Mouse (Mus musculus) embryo, embryonic 9.5 days (tissue): Measurements from ENCODE around the gene Prpf6.
A peak's percentile ranks its signal among the peaks of the same experiment; 100 is the strongest.

Source experiments
- DNase-seq: peaks from one replicate; pipeline ENCODE4 v3.0.0-alpha.2; 2017; ENCODE audit errors: extremely low spot score

The Prpf6 gene

DNA sequence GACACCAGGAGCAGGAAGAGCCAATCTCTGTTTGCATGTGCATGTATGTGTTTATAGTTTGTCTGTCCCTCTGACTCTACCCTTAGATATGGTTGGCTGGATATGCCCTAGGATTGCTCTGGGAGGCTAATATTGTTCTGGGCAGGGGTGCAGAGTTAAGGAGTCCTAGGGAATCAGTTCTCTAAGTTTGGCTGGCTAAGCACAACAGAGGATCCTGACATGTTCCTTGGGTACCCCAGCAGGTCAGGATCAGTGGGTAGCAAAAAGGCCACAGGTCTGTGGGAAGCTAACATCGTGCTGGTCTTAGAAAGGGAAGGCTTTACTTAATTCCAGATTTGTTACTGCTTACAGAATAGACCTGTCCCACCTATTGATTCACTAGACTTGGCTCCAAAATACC, 12.0 kb upstream of the Prpf6 start:
- DNase-seq: no peak

DNA sequence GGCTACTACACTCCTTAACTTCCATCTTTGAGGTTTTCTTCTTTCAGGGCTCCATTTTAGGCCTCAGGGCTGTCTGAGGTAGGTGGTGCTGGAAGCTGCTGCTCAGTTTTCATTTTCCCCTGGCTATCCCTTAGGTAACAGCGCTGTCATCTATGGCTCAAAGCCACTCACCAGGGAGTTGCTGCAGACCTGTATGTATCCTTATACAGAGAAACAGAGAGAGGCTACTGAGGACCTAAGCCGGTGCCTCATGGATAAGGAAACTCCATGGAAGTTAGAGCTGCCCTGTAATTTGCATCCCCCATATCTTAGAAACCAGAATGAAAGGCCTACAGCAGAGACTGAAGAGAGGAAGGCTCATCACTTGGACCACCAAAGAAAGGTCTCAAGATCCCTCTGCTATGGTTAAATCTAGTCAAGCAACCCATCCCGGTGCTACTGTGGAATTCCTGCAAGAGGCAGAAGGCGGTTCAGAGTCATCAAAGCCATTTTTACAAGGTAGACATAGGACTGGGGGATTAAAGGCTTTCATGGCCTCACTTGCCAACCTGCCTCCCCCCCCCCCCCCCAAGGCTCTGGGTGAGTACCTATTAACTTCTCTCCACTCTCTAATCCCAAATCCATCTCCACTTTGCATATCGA, 11.4 kb upstream of the Prpf6 start:
- DNase-seq: no peak

DNA sequence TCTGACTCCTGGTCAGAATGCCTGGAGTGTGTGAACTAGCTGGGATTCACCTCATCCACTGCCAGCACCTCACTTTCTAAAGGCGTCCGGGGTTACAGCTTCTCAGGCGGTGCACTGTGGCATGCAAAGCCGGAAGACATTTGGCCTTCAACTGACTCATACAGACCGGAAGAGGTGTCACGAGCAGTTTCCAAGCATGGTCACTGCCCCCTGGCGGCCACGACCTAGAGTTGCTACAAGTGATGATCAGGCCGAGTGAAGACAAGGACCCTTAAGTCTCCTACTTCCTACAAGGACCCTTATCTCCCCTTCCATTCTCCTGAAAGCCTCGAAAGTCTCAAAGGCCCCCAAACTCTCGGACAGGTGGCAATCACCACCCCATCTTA, 10.7 kb upstream of the Prpf6 start:
- DNase-seq: peak; percentile 79

DNA sequence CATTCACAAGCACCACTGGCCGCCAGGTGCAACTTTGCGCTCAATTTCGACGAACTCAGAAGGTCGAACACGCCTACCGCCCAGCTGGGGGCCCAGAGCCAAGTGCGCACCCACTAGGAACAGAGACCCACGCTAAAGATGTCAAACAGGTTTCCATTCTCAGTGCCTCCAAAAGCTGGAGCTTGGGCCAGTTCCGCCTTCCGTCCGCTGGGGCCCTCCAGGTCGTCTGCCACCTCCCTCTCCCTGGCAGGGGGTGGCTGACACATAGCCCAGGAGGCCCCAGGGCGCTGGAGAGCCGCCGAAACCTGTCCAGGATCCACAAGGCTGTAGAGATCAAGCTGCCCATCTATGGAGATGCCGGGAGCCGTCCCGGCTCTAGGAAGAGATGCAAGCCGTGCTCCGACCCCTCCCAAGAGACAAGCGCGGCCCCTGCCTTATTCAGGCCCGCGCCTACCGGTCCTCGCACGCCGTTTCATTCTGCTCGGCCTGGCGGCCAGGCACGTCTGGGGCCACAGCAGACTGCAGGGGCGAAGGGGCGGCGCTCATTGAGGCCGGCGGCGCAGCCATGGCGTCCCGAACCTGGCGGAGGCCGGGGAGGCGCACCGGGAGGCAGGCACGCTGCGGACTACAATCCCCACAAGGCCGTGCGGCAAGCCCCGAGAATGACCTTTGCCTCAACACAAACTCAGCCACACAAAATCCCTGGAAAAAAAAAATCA, 10.1 kb upstream of the Prpf6 start:
- peak; percentile 83 for DNase-seq

DNA sequence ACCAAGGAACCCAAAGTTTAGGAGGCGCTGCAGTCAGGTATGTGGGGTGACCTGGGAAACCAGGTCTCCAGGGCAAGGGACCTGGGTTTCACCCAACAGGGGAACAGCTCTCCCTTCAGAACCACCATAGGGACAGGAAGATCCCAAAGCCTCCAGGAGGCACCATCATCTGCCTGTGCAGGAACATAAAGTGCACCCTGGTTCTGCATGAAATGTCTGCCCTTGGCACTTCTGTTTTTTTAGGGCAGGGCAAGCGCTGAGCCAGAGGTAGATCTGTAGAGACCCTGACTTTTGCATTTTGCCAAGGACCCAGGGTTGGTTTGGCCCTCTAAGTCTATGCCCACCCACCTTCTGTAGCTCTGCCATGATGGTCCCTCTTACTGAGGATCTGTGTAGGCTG, 9.3 kb upstream of the Prpf6 start:
- no peak for DNase-seq

DNA sequence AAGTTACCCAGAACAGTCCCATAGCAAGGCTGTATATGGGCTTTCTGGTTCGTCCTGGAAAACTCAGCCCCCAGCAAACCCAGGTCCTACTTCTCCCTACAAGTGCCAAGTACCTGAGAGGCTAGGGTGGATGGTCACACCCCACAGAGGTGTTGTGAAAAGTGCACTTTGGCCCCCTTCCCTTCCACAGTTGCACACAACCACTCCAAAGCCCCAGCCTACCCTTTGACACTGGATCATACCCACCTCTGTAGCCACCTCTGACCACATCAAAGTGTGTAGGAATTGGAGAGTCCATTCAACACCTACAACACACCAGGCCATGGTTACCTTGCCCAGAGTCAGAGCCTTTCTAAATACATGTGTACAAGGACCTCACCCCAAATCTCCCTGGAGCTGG, 8.7 kb upstream of the Prpf6 start:
- no peak for DNase-seq

DNA sequence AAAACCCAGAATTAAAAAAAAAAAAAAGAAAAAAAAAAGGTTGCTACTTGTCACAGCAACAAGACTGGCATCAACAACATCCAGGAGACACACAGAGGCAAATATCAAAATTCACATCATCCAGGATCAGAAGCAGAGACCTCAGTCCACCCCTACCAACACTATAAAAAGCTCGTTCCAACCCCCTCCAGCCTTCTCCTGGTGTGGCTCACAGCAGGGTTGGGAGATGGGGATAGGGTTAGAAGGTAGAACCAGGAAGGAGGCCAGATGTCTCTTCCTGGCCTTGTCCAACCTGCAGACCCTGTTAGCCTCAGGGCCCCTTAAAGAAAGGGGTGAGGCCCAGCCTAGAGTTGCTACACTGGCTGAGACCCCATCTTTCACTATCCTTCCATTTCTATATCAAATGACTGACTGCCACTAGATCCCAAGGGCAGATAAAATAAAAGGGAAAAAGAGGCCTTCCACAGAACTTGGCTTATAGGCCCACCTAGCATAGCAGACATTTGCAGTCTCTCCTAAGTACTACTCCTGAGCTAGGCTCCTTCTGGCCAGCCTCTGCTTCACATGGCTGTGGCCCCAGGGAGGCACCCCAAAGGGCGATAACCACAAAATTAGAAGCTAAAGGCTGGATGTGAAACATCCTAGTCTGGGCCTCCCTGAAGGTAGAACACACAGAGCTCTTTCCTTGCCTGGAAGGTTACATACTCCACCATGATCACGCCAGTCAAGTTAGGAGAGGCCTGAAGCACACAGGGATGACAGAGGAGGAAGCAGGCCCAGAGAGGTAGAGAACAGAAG, 8.0 kb upstream of the Prpf6 start:
- no peak for DNase-seq

DNA sequence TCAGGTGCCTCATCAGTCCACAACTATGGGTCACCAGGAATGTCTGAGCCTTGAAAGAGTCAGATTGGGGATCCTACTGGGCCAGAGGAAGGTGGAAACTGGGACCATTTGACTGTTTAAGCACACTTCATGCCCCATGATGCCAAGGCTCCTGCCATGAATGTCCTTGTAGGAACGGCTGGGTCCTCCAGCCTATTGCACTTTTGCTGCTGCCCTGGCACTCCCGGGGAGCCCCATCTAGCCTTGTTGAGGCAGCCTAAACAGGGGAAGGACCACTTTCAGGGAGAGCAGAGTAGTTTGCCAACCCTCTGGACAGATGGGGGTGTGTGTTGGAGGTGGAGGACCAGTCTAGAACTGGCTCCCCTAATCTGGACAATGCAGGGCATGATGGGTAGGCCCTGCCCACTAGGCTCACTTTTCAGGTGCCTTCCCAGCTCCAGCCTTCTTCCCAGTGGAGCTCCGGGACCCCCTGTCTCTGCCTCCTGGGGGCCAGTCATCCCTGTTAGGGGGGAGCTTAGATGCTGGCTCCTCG, 7.2 kb upstream of the Prpf6 start, which contains the start of gene Uckl1:
TSS of gene Uckl1 (minus strand) at position 482 of the 532 bp plus-strand sequence.
- no peak for DNase-seq

DNA sequence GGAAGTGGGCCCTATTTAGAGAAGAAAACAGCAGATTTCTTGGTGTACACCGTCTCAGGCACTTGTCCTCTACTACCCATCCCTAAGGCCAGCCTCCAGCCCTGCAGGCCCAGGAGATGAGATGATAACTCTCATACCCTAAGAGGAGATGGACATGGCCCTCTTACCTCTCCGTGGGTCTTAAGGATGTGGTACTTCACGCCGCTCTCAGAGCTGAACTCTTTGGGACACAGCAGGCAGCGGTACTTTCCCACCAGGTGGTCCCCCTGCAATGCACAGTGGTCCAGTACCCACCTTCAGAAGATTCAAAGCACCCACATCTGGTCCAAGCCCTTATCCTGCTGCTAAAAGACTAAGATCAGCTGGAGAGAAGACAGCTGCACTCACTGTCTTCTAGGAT, 6.2 kb upstream of the Prpf6 start:
- DNase-seq: no peak

DNA sequence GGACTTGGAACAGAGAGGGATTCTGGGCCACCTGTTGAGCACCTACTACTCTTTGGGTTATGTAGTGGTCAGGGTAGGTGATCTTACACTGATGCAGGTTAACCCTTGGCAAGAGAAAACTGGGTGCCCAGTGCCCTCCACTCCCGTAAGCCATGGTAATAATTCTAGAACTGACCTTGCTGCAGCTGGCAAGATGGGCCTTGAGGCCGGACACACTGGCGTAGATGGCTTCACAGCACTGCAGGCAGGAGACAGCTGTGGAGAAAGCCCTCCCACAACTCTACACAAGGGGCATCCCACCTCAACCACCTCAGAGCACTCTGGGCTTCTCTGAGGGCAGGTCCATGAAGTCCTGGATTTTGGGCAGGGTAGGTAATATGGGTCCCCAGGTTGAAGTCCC, 5.5 kb upstream of the Prpf6 start:
- DNase-seq: no peak

DNA sequence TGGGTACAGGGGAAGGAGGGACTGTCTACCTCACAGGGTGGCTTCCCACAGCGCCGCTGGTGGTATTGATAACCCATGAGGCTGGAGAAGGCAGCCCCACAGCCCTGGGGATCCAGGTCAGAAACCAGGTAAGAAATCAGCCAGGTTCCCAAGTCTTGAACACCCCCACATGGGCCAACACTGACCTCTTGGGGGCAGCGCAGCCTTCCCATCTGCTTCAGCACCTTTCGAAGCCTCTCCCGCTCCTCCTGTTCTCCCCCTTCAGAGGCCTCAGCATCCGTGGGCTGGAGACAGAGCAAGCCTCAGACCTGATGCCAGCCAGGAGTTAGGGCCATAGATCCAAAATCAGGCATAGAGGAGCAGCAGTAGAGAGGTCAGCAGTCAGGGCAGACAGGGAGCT, 3.9 kb upstream of the Prpf6 start:
- no peak for DNase-seq

DNA sequence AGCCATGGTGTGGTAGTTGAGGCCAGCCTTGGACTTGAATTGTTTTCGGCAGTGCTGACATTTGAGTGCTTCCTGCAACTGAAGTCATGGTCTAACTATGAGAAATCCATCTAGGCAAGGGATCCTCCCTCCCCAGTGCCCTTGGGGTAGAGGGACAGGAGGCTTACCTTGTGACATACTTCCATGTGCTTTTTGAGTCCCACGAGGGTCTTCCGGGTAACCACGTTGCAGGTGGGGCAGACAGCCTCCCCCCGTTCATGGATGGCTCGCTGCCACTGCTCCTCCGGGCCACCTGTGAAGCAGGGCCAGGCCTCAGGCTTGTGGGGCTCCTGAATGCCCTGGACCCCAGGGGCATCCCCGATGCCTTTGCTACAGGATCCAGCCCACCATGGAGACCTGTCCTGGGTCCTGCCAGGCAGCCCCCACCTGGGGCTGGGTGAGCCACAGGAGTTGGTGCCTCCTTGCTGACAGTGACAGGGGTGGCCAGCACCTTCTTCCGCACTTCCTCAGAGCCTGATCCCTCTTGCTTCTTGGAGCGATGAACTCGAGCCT, 3.4 kb upstream of the Prpf6 start:
- DNase-seq: no peak

DNA sequence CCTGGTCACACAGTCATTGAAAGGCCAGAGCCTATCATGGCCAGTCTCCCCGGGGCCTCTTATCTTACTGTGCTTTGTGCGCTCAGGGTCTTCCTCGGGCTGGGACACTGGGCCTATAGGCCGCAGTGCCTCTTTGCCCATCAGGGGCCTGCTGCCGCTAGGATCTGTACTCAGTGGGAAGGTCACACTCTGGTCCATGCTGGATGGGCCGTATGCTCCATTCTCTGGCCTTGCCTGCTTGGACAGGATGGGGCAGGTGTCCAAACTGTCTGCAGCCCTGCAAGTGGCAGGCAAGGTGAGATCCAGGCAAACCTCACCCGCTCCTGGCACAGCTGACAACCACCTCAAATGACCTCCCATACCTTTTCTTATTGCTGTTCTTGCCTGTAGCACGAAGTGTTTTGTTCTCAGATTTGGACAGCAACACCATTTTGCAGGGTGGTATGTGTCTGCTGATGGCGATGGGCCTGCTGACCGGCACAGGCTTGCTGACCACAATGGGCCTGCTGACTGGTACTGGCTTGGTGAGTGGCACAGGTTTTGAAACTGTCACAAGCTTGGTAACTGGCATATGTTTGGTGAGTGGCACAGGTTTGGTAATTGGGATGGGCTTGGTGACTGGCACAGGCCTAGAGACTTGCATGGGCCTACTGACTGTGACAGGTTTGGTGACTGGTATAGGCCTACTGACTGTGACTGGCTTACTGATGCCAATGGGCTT, 2.5 kb upstream of the Prpf6 start:
- no peak for DNase-seq

DNA sequence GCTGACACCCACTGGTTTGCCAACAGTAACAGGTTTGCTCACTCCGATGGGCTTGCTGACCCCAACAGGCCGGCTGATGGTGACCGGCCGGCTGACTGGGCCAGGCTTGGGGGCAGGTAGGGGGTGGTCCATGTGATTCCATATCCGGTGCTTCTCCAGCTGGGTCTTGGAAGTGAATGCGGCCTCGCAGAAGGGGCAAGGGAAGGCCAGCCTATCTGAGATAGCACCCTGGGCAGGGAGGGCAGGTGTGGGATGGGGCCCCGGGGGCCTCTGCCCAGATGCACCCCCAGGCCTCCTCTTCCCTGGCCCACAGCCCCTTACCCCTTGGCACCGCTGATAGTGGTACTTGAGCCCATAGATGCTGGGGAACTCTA, 1.9 kb upstream of the Prpf6 start:
- DNase-seq: no peak

DNA sequence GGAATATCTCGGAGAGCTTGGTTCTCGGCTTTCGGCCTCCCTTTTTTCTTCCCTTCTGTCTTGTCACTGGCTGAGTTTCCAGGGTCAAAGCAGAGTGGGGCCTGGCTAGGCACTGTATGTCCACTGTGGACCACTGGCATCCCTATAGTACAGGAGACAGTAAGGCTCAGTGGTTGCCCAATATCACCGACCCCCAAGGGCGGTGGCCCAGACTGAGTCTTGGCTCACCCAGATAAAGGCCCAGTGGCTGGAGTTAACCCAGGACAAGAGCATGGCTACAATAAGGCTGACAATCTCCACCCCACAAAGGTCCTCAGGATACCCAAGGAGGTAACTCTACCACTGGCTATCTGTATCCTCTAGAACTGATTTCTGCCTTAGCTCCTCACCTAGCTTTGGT, 1.2 kb upstream of the Prpf6 start:
- DNase-seq: no peak

DNA sequence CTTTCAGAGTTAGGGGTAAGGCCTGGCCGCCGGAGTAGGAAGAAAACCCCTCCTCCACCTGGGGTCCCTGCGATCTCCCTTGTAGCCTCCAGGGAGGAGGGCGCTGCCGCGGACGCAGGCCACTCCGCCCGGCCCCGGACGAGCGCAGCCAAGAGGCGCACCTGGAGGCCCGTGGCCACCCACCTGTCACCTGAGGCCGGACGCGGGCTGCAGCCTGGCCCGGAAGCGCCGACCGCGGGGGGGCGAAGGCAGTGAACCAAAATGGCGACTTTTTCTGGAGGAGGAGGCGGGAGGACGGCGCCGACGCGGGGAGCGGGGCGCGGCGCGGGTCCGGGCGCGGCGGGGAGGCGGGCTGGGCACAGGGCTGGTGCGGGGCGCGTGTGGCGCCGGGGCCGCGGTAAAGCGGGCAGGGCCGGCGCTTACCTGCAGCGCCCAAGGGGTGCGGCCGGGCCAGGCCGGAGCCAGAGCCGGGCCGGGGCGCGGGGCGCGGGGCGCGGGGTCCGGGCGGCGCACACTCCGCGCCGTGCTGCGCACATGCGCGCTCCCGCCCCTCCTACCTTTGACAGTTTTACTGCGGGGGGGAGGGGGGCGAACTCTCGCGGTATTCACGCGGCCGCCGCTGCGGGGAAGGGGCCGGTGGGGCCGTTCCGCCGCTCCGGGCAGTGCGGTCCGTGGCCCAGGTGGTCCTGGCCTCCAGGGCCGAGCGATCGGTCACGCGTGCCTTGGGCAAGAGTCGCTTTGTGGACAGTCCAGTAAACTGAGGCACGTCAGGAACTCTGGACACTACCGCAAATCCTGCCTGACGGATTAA, 768 bp downstream of the Prpf6 start, which contains the start of gene Zfp512b:
TSS of gene Zfp512b (minus strand) at position 573 of the 811 bp plus-strand sequence.
- peak; percentile 81 for DNase-seq

DNA sequence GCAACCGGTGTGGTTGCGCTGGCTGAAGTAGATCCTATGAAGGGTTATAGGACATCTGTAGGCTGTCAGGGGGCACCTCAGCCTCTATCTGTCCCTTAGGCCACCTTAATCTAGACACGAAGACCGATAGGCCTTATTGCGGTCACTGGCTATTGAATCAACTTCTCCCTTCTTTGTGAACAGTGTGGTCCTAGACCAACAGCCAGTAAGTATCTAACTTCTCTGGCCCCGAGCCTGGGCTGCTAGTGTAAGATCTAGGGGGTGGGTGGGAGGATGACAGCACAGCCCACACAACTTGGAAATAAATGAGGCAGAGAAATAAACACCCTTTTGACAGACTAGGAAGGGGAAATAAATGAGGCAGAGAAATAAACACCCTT, 1.4 kb downstream of the Prpf6 start:
- no peak for DNase-seq

DNA sequence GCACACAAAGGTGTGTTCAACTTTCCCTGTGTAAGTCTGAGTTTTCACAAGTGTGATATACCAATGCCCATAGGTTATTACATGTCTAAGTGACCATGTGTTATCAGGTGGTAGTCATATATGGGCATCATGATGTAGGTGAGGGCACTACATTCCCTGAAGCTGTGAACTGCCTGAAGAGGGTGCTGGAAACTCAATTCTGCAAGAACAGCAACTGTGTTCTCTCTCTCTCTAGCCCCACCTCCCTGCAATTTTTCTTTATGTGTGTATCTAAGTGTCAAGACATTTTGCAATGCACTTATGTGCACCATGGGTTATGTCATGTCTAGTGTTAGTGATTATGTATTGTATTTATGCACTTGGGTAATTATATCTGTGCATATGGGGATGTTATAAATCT, 2.3 kb downstream of the Prpf6 start:
- no peak for DNase-seq

DNA sequence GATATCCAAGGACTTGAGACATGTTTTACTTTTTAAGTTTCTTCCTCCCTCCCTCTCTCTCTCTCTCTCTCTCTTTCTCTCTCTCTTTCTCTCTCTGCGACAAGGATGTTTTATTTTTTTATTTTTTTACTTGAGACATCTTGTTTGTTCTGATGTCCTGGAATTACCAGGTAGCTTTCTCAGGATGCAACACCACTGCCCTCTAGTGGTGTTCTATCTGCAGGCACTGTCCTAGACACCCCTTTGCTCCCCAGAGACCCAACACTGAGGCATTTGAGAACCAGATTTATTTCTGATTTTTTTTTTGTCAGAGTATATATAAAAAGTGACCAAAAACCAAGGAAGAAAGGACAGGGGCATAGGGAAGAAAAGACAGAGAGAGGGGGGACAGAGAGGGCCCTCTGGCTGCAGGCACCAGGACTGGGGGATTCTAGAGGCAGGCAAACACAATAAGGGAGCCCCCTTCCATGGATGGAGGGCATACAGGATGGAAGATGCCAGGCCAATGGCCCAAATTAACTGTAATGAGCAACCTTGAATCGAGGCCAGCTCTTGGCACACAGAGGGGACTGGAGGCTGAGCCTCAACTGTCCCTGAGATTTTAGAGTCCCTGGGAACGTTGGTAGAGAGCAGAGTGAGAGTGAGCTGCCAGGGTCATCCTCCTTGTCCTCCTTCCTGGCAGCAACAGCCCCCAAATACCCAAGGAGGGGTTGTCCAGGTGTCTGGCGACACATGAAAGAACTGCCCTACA, 3.5 kb downstream of the Prpf6 start:
- DNase-seq: no peak
